Mouse (Mus musculus) forebrain, embryonic 14.5 days (tissue): Measurements from ENCODE around the gene Cmtr1. TPM values are rescaled to one million over a fixed set of nuclear protein-coding genes. Genes with fewer than 3 reads are reported as not detected.

Source experiments
- ATAC-seq: fragments of 200-750 bp; cut with Nextera tagmentation; 2 replicates; pipeline ENCODE4 v1.8.0; 2017; ENCODE audit warnings: mild to moderate bottlenecking, moderate library complexity
- DNase-seq: peaks from one replicate; pipeline ENCODE4 v3.0.0-alpha.2; 2015; ENCODE audit warnings: low spot score
- H3K27ac ChIP-seq: fragments of 300-500 bp; sonication (generic); 2 replicates; pipeline ENCODE4 v1.5.1; 2014; ENCODE audit warnings: low read depth, mild to moderate bottlenecking, control low read depth, low read length, moderate library complexity
- H3K27me3 ChIP-seq: fragments of 300-500 bp; sonication (generic); replicated peaks from 2 replicates; pipeline ENCODE4 v1.6.1; 2014; ENCODE audit warnings: low read length, control low read depth, mixed read lengths; ENCODE audit not compliant: control insufficient read depth, insufficient read depth
- H3K36me3 ChIP-seq: fragments of 300-500 bp; sonication (generic); 2 replicates; pipeline ENCODE4 v1.6.1; 2014; ENCODE audit warnings: low read length, control low read depth; ENCODE audit not compliant: control insufficient read depth, insufficient read depth
- H3K4me1 ChIP-seq: fragments of 300-500 bp; sonication (generic); 2 replicates; pipeline ENCODE4 v1.6.1; 2014; ENCODE audit warnings: antibody characterized with exemption, low read length, control low read depth; ENCODE audit not compliant: control insufficient read depth, insufficient read depth
- H3K4me2 ChIP-seq: fragments of 300-500 bp; sonication (generic); 2 replicates; pipeline ENCODE4 v1.6.1; 2014; ENCODE audit warnings: mild to moderate bottlenecking, control low read depth, low read length
- H3K4me3 ChIP-seq: fragments of 300-500 bp; sonication (generic); 2 replicates; pipeline ENCODE4 v1.5.1; 2014; ENCODE audit warnings: low read depth, low read length, control low read depth
- H3K9ac ChIP-seq: fragments of 300-500 bp; sonication (generic); 2 replicates; pipeline ENCODE4 v1.6.1; 2014; ENCODE audit warnings: mild to moderate bottlenecking, low read length, control low read depth, moderate library complexity
- H3K9me3 ChIP-seq: fragments of 300-500 bp; sonication (generic); replicated peaks from 2 replicates; pipeline ENCODE4 v1.6.1; 2016; ENCODE audit warnings: low read length, control low read depth, mixed read lengths; ENCODE audit not compliant: control insufficient read depth
- WGBS: fragments of 180-500 bp; shearing (Covaris S2); extraction: QIAGEN DNeasy Blood & Tissue Kit; methylation state at CpG from one replicate; pipeline ENCODE4 v1.1.7; 2014; 5-methylcytosine and 5-hydroxymethylcytosine counted together
- polyA plus RNA-seq: library from polyadenylated mRNA; unstranded; fragments of >200 nt; fragmentation: Nextera tagmentation; extraction: Ambion mirVana; gene quantifications from 2 replicates; pipeline ENCODE4 v1.2.1, GENCODE M21; 2014

Gene Cmtr1
- polyA plus RNA-seq, 1 experiment from 2014 or later, result 116 TPM

DNA sequence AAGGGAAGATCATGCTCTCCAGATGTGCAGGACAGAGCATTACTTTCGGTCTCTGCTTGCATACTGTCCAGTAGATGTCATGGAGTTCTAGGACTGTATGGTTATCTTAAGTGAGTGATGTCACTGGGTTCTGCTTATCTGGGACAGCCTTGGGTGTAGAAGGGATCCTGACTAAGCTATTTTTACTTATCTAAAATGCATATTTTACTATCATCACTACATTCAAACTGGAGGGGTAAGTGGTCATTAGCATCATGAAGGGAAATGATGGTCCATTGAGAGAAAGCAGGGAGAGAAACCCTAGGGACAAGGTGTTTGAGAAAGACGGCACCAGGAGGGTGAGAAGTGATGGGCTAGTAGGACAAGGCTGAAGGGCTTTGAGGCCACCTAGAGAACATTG is 2.1 kb upstream of the Cmtr1 start:
- peaks cover 5% of the 10 kb centered on the region; the same call in 1 of the 2 replicates for H3K4me1 ChIP-seq
- H3K4me2 ChIP-seq, result no peak overlapping the region
- no peaks in the 10 kb centered on the region for H3K9me3 ChIP-seq
- H3K27ac ChIP-seq, result no peak overlapping the region
- no peak overlapping the region for H3K4me3 ChIP-seq
- no peak overlapping the region for H3K9ac ChIP-seq
- ATAC-seq (no peak), DNase-seq (no peak)
- peaks cover 2% of the 10 kb centered on the region; the same call in 1 of the 2 replicates for H3K36me3 ChIP-seq
- H3K27me3 ChIP-seq, result no peaks in the 10 kb centered on the region
- 91% methylated on average over 2 of the region's 2 CpGs for WGBS

- Histone ChIP-seq H3K27me3 (no peaks in the 10 kb centered on the region), H3K9ac (peak overlapping the region; percentile 84), H3K27ac (peak overlapping the region; percentile 85), H3K4me1 (peaks cover 5% of the 10 kb centered on the region; the same call in 1 of the 2 replicates), H3K36me3 (peaks cover 12% of the 10 kb centered on the region), H3K9me3 (no peaks in the 10 kb centered on the region), H3K4me3 (peak overlapping the region; percentile 66), H3K4me2 (peak overlapping the region; percentile 87)
- ATAC-seq (peak; percentile 75; the same call in 1 of the 2 replicates), DNase-seq (peak; percentile 16)
- under 1% methylated on average over 30 of the region's 41 CpGs for WGBS
Measured at GRCm38 (mm10) chr17:29660762-29661391, 482 bp downstream of the Cmtr1 start.

DNA sequence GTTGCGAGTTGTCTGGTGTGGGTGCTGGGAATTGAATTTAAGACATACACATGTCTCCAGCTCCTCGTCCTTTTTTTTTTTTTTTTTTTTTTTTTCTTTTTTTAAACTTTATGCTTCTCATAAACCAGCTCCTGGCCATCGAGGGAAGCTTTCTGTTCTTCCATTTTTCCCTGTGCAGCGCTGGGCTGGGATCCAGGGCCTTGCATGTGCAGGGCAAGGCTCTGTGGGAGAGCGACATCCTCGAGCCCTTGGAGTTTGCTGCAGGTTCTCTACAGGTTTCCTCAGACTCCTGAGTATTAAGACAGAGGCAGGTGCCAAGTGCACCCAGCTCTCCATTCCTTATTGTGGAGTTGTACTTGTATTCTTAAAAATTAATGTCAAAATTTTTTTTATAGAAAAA is 1.8 kb downstream of the Cmtr1 start:
- H3K4me2 ChIP-seq, result no peak overlapping the region
- H3K4me1 ChIP-seq, result peaks cover 5% of the 10 kb centered on the region; the same call in 1 of the 2 replicates
- DNase-seq, result no peak
- no peak for ATAC-seq
- H3K9ac ChIP-seq, result no peak overlapping the region
- no peaks in the 10 kb centered on the region for H3K27me3 ChIP-seq
- WGBS, result 93% methylated on average over 6 of the region's 6 CpGs
- H3K27ac ChIP-seq, result no peak overlapping the region
- no peaks in the 10 kb centered on the region for H3K9me3 ChIP-seq
- H3K4me3 ChIP-seq, result no peak overlapping the region
- H3K36me3 ChIP-seq, result peaks cover 21% of the 10 kb centered on the region

DNA sequence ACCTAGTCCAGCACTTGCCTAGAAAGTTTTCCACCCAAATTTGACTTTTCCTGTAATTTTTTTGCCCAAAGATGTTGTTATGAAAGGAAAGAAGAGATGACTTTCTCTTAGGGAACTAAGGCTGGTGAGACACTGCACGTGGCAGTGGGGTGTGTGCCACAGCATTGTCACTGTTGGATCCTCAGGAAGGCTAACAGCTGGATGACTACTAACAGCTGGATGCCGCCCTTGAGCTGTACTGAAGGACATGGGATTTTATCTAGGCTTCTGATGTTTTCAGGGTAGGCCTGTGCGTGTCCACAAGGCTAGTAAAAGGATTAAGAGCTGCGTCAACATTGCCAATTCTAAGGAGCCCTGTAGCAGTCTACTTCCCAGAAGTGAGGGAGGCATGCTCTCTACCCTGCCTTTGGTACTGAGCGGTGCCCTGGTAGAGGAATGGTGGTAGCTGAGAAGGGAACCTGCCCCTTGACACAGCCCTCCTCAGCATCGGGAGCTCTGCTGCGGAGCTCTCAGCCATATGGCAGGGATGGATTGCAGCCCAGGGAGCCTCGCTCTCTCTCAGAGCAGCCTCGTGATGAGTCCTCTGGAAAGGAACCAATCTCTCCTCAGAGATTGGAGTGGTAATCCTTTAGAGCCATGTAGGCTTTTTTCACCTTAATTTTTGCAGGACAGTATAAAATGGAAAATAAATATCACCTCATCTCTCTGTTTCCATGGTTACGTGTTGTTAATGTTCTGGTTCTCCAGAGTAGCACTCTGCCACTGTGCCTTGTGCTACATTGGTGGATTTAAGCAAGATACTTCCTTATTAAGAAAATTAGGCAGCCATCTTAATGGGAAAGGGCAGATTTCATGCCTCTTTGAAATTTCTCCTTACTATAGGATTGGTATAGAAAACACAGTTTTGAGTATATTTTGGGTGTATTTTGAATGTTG is 7.9 kb downstream of the Cmtr1 start:
- H3K27ac ChIP-seq, result peak overlapping the region; percentile 70
- H3K9ac ChIP-seq, result no peak overlapping the region
- no peaks in the 10 kb centered on the region for H3K9me3 ChIP-seq
- H3K4me1 ChIP-seq, result no peaks in the 10 kb centered on the region; the same call in 1 of the 2 replicates
- no peak overlapping the region for H3K4me3 ChIP-seq
- H3K27me3 ChIP-seq, result no peaks in the 10 kb centered on the region
- WGBS, result 78% methylated on average over 10 of the region's 10 CpGs
- no peak overlapping the region for H3K4me2 ChIP-seq
- peaks cover 29% of the 10 kb centered on the region for H3K36me3 ChIP-seq
- ATAC-seq (peak; percentile 65), DNase-seq (peak; percentile 76)

- H3K27me3 ChIP-seq, result no peaks in the 10 kb centered on the region
- ATAC-seq (no peak), DNase-seq (no peak)
- H3K36me3 ChIP-seq, result peaks cover 34% of the 10 kb centered on the region
- no peak overlapping the region for H3K4me3 ChIP-seq
- H3K4me2 ChIP-seq, result no peak overlapping the region
- H3K27ac ChIP-seq, result peak overlapping the region; percentile 57; the same call in 1 of the 2 replicates
- 95% methylated on average over 4 of the region's 4 CpGs for WGBS
- no peaks in the 10 kb centered on the region for H3K9me3 ChIP-seq
- no peaks in the 10 kb centered on the region; the same call in 1 of the 2 replicates for H3K4me1 ChIP-seq
- no peak overlapping the region for H3K9ac ChIP-seq
Measured at GRCm38 (mm10) chr17:29669030-29669429, 8.6 kb downstream of the Cmtr1 start.

- no peak for DNase-seq
- no peaks in the 10 kb centered on the region; the same call in 1 of the 2 replicates for H3K4me1 ChIP-seq
Measured at GRCm38 (mm10) chr17:29669936-29670335, 9.5 kb downstream of the Cmtr1 start.

GRCm38 (mm10) chr17:29671021-29671420 is 10.6 kb downstream of the Cmtr1 start:
- Histone ChIP-seq H3K9ac (no peak overlapping the region), H3K4me1 (no peaks in the 10 kb centered on the region; the same call in 1 of the 2 replicates), H3K27ac (no peak overlapping the region), H3K27me3 (no peaks in the 10 kb centered on the region), H3K4me2 (no peak overlapping the region), H3K9me3 (no peaks in the 10 kb centered on the region), H3K4me3 (no peak overlapping the region), H3K36me3 (peaks cover 44% of the 10 kb centered on the region)
- no peak for ATAC-seq
- WGBS, result 97% methylated on average over 2 of the region's 2 CpGs
- DNase-seq, result no peak

More at GRCm38 (mm10) chr17:29669936-29670335, 9.5 kb downstream of the Cmtr1 start:
- Histone ChIP-seq H3K4me2 (no peak overlapping the region), H3K4me3 (no peak overlapping the region), H3K27me3 (no peaks in the 10 kb centered on the region), H3K36me3 (peaks cover 35% of the 10 kb centered on the region), H3K9ac (no peak overlapping the region), H3K9me3 (no peaks in the 10 kb centered on the region), H3K27ac (no peak overlapping the region)
- ATAC-seq, result no peak

DNA sequence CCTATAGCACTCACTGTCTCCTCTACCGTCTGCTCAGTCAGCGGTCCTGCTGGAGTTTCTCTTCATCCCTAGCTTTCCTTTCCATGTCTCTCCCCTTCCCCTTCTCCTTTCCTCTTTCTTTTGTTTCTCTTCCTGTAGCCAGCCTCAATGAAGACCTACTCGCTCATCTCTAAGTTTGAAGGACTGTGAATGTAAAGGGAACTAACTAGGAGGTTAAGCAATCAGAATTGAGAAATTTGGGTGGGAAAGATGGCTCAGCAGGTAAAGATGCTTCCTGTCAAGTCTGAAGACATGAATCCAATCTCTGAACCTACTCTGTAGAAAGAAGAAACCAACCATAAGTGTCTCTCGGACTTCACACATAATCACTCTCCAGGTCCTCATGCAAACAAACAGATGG is 12.9 kb downstream of the Cmtr1 start:
- 97% methylated on average over 4 of the region's 4 CpGs for WGBS

More for the DNA sequence above, 12.9 kb downstream of the Cmtr1 start:
- ATAC-seq (no peak), DNase-seq (no peak)
- Histone ChIP-seq H3K4me3 (no peak overlapping the region), H3K36me3 (peaks cover 56% of the 10 kb centered on the region), H3K27me3 (no peaks in the 10 kb centered on the region), H3K4me1 (no peaks in the 10 kb centered on the region), H3K4me2 (no peak overlapping the region), H3K9me3 (no peaks in the 10 kb centered on the region), H3K9ac (no peak overlapping the region), H3K27ac (no peak overlapping the region)
